Mouse (Mus musculus) myocyte (in vitro differentiated cells): ENCODE results near the gene Gnat3. TPM values are rescaled to one million over a fixed set of nuclear protein-coding genes. Genes with fewer than 3 reads are reported as not detected.

ENCODE experiments used
- H3K27me3 ChIP-seq: one replicate; pipeline ENCODE4 v1.6.1; 2011; ENCODE audit not compliant: control insufficient read depth, insufficient read depth, insufficient read length
- H3K36me3 ChIP-seq: one replicate; pipeline ENCODE4 v1.6.1; 2011; ENCODE audit not compliant: control insufficient read depth, insufficient read depth
- H3K4me2 ChIP-seq: one replicate; pipeline ENCODE4 v1.6.1; 2011; ENCODE audit warnings: low read depth, control low read depth
- H3K4me3 ChIP-seq: one replicate; pipeline ENCODE4 v1.5.1; 2011; ENCODE audit warnings: mild to moderate bottlenecking, control low read depth, moderate library complexity
- H3K79me2 ChIP-seq: one replicate; pipeline ENCODE4 v1.6.1; 2011; ENCODE audit not compliant: control insufficient read depth, insufficient read depth
- H3ac ChIP-seq: one replicate; pipeline ENCODE4 v1.6.1; 2011; ENCODE audit not compliant: control insufficient read depth, insufficient read length
- CEBPB ChIP-seq: IDR thresholded peaks from 2 replicates; pipeline ENCODE4 v1.6.1; 2011; ENCODE audit warnings: mild to moderate bottlenecking, moderate library complexity; ENCODE audit not compliant: poor library complexity, insufficient read depth, severe bottlenecking
- E2F4 ChIP-seq: IDR thresholded peaks from one replicate; pipeline ENCODE4 v1.6.1; 2011; ENCODE audit warnings: mild to moderate bottlenecking, control low read depth, moderate library complexity; ENCODE audit not compliant: insufficient read depth
- MAX ChIP-seq: IDR thresholded peaks from one replicate; pipeline ENCODE4 v1.6.1; 2011; ENCODE audit warnings: low read depth, mild to moderate bottlenecking, control low read depth
- MYOD1 ChIP-seq, 3 experiments: IDR thresholded peaks; one replicate each; pipeline ENCODE4 v1.6.1; 2011; ENCODE audit warnings: control low read depth in 2 of 3, low read depth in 2 of 3, mild to moderate bottlenecking in 2 of 3, moderate library complexity in 1 of 3; ENCODE audit not compliant: insufficient read length in 2 of 3, control insufficient read depth in 1 of 3
- MYOG ChIP-seq, 3 experiments: IDR thresholded peaks; one replicate each; pipeline ENCODE4 v1.6.1; 2011; ENCODE audit warnings: control low read depth in 2 of 3, low read depth in 2 of 3, mild to moderate bottlenecking in 2 of 3; ENCODE audit not compliant: insufficient read length in 2 of 3, control insufficient read depth in 1 of 3, insufficient read depth in 1 of 3
- POLR2A ChIP-seq: IDR thresholded peaks from one replicate; pipeline ENCODE4 v1.6.1; 2011; ENCODE audit warnings: low read depth, mild to moderate bottlenecking, control low read depth, moderate library complexity; ENCODE audit not compliant: insufficient read length
- POLR2AphosphoS2 ChIP-seq: IDR thresholded peaks from one replicate; pipeline ENCODE4 v1.6.1; 2011; ENCODE audit warnings: low read depth, control low read depth; ENCODE audit not compliant: insufficient read length
- REST ChIP-seq: IDR thresholded peaks from one replicate; pipeline ENCODE4 v1.6.1; 2011; ENCODE audit warnings: mild to moderate bottlenecking, control low read depth, moderate library complexity; ENCODE audit not compliant: insufficient read depth, insufficient read length
- SRF ChIP-seq: IDR thresholded peaks from one replicate; pipeline ENCODE4 v1.6.1; 2011; ENCODE audit warnings: low read depth; ENCODE audit not compliant: control insufficient read depth, insufficient read length
- TCF12 ChIP-seq: IDR thresholded peaks from one replicate; pipeline ENCODE4 v1.6.1; 2011; ENCODE audit warnings: mild to moderate bottlenecking, control low read depth; ENCODE audit not compliant: poor library complexity, insufficient read depth, severe bottlenecking
- TCF3 ChIP-seq: IDR thresholded peaks from one replicate; pipeline ENCODE4 v1.6.1; 2011; ENCODE audit warnings: low read depth, control low read depth; ENCODE audit not compliant: insufficient read length
- USF1 ChIP-seq: IDR thresholded peaks from one replicate; pipeline ENCODE4 v1.6.1; 2011; ENCODE audit warnings: low read depth, mild to moderate bottlenecking, control low read depth, moderate library complexity
- polyA plus RNA-seq: library from polyadenylated mRNA; unstranded; fragments of >200 nt; fragmentation: generic; extraction: Trizol; gene quantifications from one replicate; pipeline ENCODE4 v1.2.1, GENCODE M21; 2012; ENCODE audit warnings: missing spikeins

Gene Gnat3
- polyA plus RNA-seq, 1 experiment = not detected

DNA sequence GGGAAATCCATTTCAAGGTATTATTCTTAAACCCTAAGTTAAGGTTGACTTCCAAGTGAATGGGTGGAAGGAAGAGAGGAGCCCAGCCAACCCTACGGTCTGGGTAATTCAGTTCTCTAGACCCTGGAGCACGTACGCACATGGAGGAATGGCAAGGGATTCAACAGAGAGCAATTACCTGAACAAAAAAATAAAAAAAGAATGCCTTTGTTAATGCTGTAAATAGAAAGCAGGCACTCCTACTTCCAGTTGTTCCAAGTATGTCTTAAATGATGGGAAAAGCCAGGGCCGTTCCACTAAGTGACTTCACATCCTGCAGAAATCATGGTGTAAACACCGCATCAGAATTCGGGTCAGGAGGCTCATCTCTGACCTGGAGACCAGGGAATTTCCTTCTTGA is 28.3 kb downstream of the Gnat3 start:
- Histone ChIP-seq H3K79me2 (no peaks in the 10 kb centered on the region), H3K27me3 (no peaks in the 10 kb centered on the region), H3K4me2 (no peak overlapping the region), H3K36me3 (no peaks in the 10 kb centered on the region), H3K4me3 (no peak overlapping the region), H3ac (no peak overlapping the region)
- TF ChIP-seq TCF12 (no peak), E2F4 (no peak), MYOD1 (IDR thresholded peaks at IDR 0.05; ENCODE audit: control insufficient read depth in 1 of 3, insufficient read length in 2 of 3, low read depth in 2 of 3) (no peak), POLR2A (no peak), SRF (no peak), MAX (no peak), MYOG (IDR thresholded peaks at IDR 0.05; ENCODE audit: control insufficient read depth in 1 of 3, insufficient read depth in 1 of 3, insufficient read length in 2 of 3, low read depth in 2 of 3) (no peak), REST (no peak), USF1 (no peak), POLR2AphosphoS2 (no peak), TCF3 (no peak), CEBPB (no peak)

- Histone ChIP-seq H3K79me2 (no peaks in the 10 kb centered on the region), H3K4me3 (no peak overlapping the region), H3K27me3 (no peaks in the 10 kb centered on the region), H3K4me2 (no peak overlapping the region), H3ac (no peak overlapping the region), H3K36me3 (no peaks in the 10 kb centered on the region)
- TF ChIP-seq MYOD1 (IDR thresholded peaks at IDR 0.05; ENCODE audit: control insufficient read depth in 1 of 3, insufficient read length in 2 of 3, low read depth in 2 of 3) (no peak), POLR2A (no peak), CEBPB (no peak), POLR2AphosphoS2 (no peak), TCF3 (no peak), MAX (no peak), MYOG (IDR thresholded peaks at IDR 0.05; ENCODE audit: control insufficient read depth in 1 of 3, insufficient read depth in 1 of 3, insufficient read length in 2 of 3, low read depth in 2 of 3) (no peak), SRF (no peak), E2F4 (no peak), USF1 (no peak), TCF12 (no peak), REST (no peak)
These were observed 37.2 kb downstream of the Gnat3 start for GRCm38 (mm10) chr5:17999570-17999969.

DNA sequence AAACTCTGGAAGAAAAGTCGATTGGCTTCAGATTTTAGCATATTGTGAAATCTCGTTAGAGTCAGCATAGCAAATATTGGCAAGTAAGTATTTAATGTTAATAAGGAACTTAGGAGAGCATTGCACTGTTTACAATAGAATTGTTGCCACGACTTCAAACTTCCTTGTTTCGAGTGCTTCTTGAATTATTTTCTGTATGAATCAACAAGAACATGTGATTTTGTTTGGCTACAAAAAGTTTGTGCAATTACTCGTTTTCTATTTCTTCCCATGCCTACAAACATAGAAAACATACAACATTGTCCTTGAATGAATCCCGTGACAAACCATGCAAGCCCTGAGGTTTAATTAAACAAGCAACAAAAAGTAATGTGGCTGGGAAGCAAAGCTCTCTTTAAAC is 37.8 kb downstream of the Gnat3 start:
- H3K27me3 ChIP-seq = no peaks in the 10 kb centered on the region
- H3K4me3 ChIP-seq = no peak overlapping the region
- H3K79me2 ChIP-seq = no peaks in the 10 kb centered on the region
- no peak overlapping the region for H3K4me2 ChIP-seq
- no peak for TF ChIP-seq TCF12
- TF ChIP-seq USF1 = no peak
- TF ChIP-seq REST = no peak
- TF ChIP-seq E2F4 = no peak
- no peak for TF ChIP-seq MYOD1 (IDR thresholded peaks at IDR 0.05; ENCODE audit: control insufficient read depth in 1 of 3, insufficient read length in 2 of 3, low read depth in 2 of 3)
- no peak for TF ChIP-seq CEBPB
- no peak for TF ChIP-seq POLR2AphosphoS2
- TF ChIP-seq POLR2A = no peak
- TF ChIP-seq TCF3 = no peak
- no peak for TF ChIP-seq SRF
- TF ChIP-seq MAX = no peak
- H3K36me3 ChIP-seq = no peaks in the 10 kb centered on the region
- no peak overlapping the region for H3ac ChIP-seq

DNA sequence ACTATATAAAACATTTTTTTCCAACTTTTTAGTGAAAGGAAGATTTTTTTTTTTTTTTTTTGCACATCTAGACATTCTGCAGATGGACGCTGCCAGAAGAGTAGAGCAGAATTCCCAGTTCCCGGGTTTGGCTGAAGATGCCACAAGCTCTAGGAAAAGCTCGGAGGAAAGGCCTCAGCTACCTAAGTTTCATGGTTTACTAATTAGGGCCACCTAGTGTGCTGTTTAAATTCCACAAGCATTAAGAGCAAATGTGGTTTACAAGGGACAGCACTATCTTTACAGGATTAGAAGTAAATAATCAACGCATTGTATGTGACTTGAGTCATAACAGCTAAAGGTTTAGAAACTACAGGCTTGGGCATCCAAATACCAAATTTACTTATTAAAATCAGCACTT is 39.3 kb downstream of the Gnat3 start:
- no peak overlapping the region for H3ac ChIP-seq
- no peaks in the 10 kb centered on the region for H3K27me3 ChIP-seq
- H3K36me3 ChIP-seq = no peaks in the 10 kb centered on the region
- TF ChIP-seq REST (no peak), TCF3 (no peak), USF1 (no peak), TCF12 (no peak), POLR2AphosphoS2 (no peak), SRF (no peak), POLR2A (no peak), MYOD1 (IDR thresholded peaks at IDR 0.05; ENCODE audit: control insufficient read depth in 1 of 3, insufficient read length in 2 of 3, low read depth in 2 of 3) (no peak), CEBPB (no peak), MAX (no peak), MYOG (IDR thresholded peaks at IDR 0.05; ENCODE audit: control insufficient read depth in 1 of 3, insufficient read depth in 1 of 3, insufficient read length in 2 of 3, low read depth in 2 of 3) (no peak), E2F4 (no peak)
- no peak overlapping the region for H3K4me3 ChIP-seq
- H3K4me2 ChIP-seq = no peak overlapping the region
- H3K79me2 ChIP-seq = no peaks in the 10 kb centered on the region

DNA sequence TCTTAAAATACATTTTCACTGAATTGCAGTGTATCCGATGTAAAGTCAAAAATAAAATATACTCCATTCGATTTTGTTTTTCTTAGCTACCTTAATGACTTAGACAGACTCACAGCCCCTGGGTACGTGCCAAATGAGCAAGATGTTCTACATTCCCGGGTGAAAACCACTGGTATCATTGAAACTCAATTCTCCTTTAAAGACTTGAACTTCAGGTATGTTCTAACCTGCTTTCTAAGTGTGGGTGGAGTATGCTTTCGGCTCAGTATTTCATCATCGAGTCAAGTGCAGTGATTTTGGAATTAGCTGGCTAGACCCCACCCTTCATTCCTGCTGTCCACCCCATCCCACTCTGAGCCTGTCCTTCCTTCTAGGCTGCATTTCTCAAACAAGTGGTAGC is 41.3 kb downstream of the Gnat3 start:
- Histone ChIP-seq H3K27me3 (no peaks in the 10 kb centered on the region), H3K79me2 (no peaks in the 10 kb centered on the region), H3K4me2 (no peak overlapping the region), H3K4me3 (no peak overlapping the region), H3ac (no peak overlapping the region), H3K36me3 (no peaks in the 10 kb centered on the region)
- TF ChIP-seq POLR2AphosphoS2 (no peak), MYOG (IDR thresholded peaks at IDR 0.05; ENCODE audit: control insufficient read depth in 1 of 3, insufficient read depth in 1 of 3, insufficient read length in 2 of 3, low read depth in 2 of 3) (no peak), TCF12 (no peak), POLR2A (no peak), SRF (no peak), MAX (no peak), E2F4 (no peak)
